Mouse (Mus musculus): Measurements from ENCODE around the gene Lypd6b. TPM values are rescaled to one million over a fixed set of nuclear protein-coding genes. Genes with fewer than 3 reads are reported as not detected.

Gene Lypd6b
- total RNA-seq, 2 experiments from 2014 or later: 0.42 TPM; not detected in 1

DNA sequence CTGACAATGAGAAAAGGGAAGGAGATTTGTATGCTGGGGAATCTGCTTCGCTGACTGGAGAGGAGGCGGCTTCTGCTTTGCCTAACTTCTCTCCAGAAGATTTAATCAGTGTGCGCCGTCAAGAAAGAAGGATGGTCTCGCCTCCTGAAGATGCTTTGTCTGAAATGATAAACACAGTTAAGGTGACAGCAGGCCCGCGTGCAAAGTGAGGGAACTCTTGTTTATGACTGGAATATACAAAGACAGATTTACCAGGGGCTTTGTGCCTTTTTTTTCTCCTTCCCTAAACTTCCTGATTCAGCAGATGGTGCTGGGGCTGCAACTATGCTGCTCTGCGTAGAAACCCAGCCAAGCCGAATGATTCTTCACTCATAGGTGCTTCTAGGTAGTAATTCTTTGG lies 131.2 kb downstream of the Lypd6b start:
- no peak for ATAC-seq (replicated peaks; ENCODE audit: low FRiP score, poor library complexity, severe bottlenecking)

DNA sequence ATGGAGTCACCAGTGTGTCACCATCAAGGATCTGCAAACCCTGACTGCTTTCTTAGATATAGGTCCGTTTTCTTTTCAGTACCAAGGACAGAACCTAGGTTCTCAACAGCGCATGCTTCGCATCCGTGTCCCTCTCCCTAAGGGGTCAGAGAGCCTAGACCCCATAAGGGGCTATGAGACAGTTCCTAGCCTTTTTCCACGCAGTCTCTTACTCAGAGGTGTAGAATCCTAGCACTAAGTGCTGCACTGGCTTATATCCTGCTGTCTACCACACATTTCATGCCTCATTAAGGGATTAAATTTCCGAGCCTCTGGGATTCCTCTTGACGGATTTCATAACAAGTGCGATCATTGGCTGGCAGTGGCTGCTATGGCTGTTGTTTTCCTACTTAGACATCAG lies 134.5 kb downstream of the Lypd6b start:
- no peak for ATAC-seq (replicated peaks; ENCODE audit: low FRiP score, poor library complexity, severe bottlenecking)

DNA sequence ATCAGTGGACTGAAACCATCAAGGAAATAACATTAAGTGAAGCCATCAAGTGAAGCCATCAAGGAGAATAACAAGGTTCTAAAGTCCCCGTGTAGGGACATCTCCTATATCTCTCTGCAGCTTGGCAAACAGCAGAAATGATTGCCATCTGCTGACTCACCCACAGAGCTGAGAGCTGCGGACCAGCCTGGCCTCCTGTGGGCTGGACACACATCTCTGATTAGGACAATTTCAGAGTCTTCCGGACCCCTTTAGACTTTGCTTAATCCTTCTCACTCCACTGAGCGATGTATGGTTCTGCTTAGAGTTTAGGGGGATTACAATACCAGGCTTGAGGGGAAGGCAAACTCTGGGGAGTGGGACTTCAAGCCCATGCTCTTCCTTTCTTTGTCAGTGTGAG lies 135.3 kb downstream of the Lypd6b start:
- no peak for ATAC-seq (replicated peaks; ENCODE audit: low FRiP score, poor library complexity, severe bottlenecking)

DNA sequence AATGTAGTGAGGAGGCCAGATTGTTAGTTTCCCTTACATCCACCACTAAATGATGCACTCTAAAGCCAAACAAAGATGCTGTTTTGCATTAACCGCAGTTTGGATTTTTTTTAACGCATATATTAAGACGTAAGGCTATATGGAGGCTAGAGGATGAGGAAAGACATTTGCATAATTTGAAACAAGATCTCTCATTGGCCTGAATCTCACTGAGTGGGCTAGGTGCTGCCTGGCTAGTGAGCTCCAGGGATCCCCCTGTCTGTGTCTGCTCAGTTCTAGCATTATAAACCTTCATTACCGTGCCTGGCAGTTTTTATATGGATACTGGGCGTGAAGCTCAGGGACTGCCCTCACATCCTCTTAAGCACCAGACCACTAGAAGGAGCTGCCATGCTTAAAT lies 138.7 kb downstream of the Lypd6b start:
- ATAC-seq (replicated peaks; ENCODE audit: low FRiP score, poor library complexity, severe bottlenecking): no peak

DNA sequence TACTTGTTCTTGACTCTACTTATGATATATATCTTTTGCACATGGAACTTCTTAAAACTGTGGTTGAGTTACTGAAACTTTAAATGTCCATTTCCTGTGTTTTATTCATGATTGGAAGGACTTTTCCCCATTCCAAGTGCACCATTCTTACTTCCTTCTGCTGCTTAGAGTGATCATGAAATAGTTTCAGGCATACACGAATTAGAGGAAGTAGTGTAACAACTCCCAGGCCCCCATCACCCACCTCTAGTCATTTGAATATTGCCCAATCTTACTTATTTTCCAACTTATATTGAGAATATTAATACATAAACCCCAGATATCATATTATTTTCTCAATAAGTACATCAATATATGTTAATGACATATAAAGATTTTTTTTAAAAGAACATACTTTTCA lies 139.9 kb downstream of the Lypd6b start:
- no peak for ATAC-seq (replicated peaks; ENCODE audit: low FRiP score, poor library complexity, severe bottlenecking)

DNA sequence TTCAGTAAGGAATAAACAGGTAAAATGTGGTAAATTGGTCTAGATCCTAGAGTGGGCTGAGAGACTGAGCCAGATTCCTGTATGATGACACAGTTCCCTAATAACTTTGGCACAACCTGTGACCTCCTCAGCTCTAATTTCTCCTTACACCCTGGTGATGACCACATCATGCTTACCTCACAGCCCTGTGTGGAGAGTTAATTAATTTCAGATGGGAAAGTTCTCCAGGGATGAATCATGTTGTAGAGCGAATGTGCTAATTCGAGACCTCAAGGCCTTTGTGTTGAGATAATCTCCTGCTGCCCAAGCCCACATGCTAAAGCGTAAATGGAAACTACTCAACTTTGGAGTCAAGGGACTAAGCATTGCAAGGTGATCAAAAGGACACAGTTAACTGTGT lies 142.4 kb downstream of the Lypd6b start:
- ATAC-seq (replicated peaks; ENCODE audit: low FRiP score, poor library complexity, severe bottlenecking): no peak

DNA sequence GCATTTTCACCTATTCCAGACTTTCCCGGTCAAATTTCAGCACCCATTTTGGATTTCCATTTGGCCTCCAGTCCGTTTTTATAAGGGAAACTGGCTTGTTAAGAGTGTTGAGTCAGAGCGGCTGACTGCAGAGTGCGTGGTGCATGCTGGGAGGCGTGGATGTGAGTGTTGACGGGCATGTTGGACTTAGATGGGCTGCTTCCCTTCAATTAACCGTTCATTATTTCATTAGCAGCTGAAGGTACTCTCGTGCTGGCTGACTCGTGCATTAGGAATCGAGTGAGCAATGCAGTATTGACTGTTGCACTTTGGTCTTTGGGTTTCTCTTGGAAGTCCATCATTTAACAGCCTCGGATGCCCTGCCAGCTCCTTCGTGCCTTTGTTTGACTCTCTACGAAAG lies 150.1 kb downstream of the Lypd6b start:
- ATAC-seq (replicated peaks; ENCODE audit: low FRiP score, poor library complexity, severe bottlenecking): no peak

DNA sequence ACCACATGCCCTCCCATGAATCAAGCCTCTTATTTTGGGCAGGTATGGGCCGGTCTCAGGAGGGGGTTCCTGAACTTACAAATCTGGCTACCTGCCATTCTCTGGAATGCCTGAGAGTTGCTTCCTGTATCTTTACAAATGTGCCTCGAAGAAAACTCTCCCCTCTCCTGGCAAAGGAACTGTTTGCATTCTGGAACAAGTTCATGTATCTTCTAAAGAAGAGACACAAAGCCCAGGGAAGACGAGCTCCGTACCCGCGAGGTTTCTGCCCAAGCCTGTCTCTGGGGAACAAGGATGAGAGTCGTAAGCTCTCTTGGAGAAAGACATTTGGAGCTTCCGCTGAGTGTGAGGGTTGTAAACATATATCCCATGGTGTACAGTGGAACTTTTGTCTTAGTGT lies 150.8 kb downstream of the Lypd6b start:
- ATAC-seq (replicated peaks; ENCODE audit: low FRiP score, poor library complexity, severe bottlenecking): no peak

DNA sequence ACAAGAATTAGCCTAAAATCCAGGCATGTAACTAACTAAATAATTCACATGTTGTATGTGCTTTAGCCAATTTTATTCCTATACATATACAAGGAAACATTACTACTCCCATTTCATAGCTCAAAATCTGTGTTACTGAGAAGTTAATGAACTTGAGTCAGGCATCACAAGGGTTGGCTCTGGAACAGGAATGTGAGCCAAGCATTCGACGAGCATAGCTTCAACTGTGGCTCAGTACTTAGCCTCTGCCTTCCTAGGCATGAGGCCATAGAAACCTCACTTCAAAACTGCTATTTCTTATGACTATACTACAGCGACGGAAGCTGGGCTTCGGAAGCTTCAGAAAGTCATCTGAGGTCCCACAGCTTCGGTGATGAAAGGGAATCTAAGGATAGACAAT lies 152.9 kb downstream of the Lypd6b start:
- ATAC-seq (replicated peaks; ENCODE audit: low FRiP score, poor library complexity, severe bottlenecking): no peak

DNA sequence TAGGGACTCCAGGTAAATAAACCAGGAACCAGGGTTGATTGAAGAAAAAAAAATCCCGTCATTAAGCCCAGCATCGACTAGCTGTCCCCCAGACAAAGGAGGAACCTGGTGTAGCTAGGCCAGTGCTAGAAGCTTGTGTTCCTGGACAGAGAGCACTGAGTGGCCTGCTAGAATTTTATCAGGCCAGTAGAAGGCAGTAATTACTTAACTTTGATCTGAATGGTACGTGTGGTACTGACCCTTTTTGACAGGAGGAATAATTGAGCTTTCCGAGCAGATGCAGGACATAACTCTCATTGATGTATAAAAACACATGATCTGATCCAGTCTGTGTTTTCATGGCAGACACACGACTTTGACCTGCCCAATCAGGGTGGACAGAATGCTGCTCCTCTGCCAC lies 154.6 kb downstream of the Lypd6b start:
- ATAC-seq (replicated peaks; ENCODE audit: low FRiP score, poor library complexity, severe bottlenecking): no peak

DNA sequence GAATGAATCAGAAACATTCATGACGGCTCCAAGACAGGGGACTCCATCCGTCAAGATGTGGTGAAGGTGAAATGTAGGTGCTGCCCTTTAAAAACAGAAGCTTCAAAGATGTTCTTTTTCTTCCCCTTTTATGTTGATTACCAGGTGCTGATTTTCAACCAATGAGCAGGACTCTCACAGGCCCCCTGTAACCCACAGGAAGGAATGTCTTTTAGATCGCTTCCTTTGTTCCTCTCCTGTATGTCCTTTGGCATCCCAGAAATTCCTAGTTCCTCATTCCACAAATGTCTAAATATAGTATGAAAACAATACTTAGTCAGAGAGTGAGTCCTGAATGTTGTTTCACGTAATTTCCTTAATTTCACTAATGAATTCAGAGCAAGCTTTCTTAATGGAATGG lies 164.2 kb downstream of the Lypd6b start:
- ATAC-seq (replicated peaks; ENCODE audit: low FRiP score, poor library complexity, severe bottlenecking): no peak

DNA sequence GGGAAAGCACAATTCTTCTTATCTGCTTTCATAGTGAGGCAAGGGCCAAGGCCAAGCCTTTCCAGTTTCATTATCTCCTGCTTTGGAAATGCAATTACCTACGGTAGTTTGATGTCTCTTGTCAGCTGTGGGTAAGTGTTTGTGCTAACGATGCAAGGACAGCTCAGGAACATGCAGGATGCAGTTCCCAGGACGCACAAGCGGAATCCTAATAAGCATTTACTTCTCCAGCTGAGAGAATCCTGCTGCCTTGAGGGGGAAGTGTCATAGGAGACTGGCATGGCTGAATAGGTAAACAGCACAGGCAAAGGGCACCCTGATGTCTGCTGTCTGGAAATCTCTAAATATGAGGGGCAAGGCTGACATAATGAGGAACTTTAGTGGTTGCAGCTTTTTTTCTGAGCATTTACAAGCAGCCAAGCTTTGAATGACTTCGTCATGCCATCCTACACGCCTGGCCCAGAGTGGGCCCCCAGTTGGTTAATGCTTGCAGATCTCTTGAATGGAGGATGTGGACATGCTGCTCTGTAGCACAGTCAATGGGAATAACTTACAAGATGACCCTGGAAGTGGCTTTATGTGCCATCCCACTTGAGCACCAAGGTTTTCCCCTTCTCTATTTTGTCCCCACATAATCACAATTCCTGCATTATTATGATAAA lies 165.3 kb downstream of the Lypd6b start:
- no peak for ATAC-seq (replicated peaks; ENCODE audit: low FRiP score, poor library complexity, severe bottlenecking)

DNA sequence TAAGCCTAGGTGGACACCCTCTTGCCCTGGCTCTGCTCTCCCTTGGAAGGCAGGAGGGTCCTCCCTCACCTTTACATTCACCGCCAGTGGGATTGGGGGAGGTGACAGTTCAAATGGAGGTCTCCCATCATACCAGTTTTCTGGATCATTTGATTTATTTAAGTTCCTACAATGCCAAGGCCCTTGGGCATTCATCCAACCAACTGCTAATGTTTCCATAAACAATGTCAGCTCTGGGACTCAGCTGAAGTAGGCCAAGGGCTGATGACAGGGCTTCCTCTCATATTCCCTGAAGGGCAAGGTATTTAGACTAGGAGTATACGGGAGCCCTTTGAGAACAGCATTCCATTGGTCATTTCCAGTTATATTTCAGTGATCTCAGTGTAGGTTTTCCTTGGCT lies 170.0 kb downstream of the Lypd6b start:
- no peak for ATAC-seq (replicated peaks; ENCODE audit: low FRiP score, poor library complexity, severe bottlenecking)

DNA sequence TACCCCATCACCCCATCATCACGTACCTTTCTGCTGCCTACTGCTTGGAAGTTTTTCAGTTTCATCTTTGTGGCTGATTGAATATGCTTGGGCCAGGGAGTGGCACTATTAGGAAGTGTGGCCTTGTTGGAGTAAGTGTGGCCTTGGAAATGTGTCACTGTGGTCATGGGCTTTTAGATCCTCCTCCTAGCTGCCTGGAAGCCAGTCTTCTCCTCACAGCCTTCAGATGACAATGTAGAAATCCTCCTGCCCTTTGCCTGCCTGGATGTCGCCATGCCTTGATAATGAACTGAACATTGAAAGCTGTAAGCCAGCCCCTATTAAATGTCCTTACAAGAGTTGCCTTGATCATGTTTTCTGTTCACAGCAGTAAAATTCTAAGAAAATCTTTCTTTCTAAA lies 174.5 kb downstream of the Lypd6b start:
- ATAC-seq (replicated peaks; ENCODE audit: low FRiP score, poor library complexity, severe bottlenecking): no peak

DNA sequence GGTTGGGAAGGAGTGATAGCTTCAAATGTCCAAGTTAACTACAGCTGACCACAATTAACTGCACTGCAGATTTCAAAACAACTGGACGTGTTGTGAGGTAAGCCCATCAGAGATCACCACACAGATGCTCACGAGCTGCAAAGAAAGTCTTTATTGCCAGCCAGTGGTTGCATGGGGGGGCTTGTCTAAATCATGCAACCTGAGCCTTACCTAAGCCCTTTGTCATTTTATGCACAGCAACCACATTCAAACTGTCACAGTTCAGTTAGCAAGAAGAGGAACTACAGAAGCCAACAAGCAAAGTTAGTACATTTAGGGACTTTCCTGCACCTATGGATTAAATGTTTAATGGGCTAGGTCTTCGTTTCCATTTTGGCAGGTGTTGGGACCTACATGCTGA lies 177.4 kb downstream of the Lypd6b start:
- ATAC-seq (replicated peaks; ENCODE audit: low FRiP score, poor library complexity, severe bottlenecking): no peak

DNA sequence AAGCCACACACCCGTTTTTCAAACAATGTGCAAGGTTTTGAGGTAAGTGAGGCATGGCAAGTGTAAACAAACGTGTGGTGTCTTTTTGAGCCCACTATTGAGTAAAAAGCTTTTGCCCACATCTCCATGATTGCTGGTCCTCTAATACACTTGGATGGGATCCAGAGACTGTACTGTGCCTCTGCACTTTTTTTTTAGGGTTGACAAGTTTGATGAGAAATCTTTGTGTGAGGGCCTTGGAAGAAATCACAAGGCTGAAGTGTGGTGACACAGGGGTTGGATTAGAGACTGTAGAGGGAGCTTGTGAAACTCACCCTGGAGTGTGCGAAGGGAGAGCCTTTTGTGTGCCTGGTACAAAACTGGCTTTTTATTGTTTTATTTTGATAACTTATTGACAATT lies 180.3 kb downstream of the Lypd6b start:
- ATAC-seq (replicated peaks; ENCODE audit: low FRiP score, poor library complexity, severe bottlenecking): no peak

DNA sequence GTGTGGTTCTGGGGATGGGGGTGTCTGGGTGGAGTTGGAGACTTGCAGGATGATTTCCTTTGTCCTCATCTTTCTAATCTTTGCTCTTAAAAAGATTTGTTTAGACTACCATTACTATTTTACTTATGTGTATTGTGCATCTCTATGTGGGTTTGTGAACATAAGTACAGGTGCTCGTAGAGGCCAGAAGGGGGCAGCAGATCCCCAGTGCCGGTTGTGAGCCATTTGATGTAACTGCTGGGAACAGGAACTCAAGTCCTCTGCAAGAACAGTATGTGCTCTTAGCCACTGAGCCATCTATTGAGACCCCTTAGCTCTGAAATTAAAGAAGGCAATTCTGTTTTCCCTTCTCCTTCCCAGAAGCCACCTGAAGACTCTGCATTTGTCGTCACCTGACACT lies 183.5 kb downstream of the Lypd6b start:
- ATAC-seq (replicated peaks; ENCODE audit: low FRiP score, poor library complexity, severe bottlenecking): no peak

DNA sequence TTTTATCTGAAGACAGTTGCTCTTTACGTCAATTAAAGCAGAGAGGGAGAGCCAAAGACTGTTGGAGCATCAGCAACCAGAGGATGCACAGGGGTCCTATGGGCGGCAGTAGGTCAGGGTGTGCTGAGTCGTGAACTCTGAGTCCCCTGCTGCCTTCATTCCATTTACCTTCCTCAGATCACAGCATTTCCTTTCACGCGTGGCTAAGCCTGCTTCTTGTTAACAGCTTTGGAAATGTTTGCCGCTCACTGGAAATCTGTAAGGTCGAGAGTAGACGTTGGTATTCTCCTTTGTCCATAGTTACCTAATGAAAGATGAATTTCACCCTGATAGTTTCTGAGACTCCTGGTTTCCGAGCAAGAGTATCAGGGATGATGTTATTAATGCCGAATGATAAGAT lies 191.1 kb downstream of the Lypd6b start:
- no peak for ATAC-seq (replicated peaks; ENCODE audit: low FRiP score, poor library complexity, severe bottlenecking)

DNA sequence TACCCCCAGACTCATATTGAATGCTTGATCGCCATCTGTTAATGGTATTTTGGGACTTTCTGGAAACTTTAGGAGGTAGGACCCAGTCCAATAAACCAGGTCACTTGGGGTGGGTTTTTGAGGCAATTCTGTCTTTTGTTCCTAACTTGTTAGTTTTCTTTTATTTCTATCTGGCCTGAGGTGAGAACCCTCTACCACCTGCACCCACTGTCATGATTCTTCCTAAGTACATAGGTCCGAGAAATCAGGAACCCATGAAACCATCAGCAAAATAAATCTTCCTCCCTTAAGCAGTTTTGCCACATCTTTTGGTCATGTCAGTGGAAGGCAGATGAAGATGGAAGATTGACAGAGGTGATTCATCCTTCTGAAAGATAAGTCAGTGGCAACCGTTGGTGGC lies 192.5 kb downstream of the Lypd6b start:
- ATAC-seq (replicated peaks; ENCODE audit: low FRiP score, poor library complexity, severe bottlenecking): no peak

DNA sequence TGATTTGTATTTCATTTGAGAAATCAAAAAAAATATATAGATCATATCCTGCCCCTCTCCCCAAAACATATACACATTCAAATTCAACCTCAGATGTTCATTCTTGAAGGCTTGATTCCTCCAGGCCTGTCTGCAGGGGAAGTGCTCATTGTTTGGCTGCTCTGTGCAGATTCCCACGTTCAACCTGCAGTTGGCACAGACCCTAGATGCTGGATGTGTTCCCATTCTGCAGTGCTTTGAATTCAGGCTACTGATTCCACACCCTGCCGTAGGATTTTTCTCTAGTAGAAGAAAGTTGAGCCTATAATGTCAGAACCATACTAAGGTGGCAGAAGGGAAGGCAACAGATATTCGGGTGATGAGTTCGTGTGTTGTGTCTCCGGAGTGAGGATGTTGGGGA lies 195.5 kb downstream of the Lypd6b start:
- no peak for ATAC-seq (replicated peaks; ENCODE audit: low FRiP score, poor library complexity, severe bottlenecking)

DNA sequence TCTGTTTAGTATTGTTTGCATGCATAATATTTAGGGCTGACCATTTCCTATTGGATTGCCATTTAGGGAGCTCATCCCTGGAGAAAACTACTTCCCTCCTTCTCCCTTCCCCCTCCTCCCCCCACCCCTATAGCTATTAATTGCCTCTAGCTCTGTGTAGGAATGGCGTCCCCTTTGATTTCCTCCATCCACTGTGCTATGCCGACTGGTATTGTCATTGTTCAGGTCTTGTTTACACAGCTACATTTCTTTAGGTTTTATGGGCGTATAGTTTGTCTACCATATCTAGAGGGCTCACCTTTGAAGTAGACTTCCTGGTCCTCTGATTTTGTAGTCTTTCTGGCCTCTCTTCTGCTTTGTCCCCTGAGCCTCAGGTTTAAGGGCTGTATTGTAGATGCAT lies 197.3 kb downstream of the Lypd6b start:
- no peak for ATAC-seq (replicated peaks; ENCODE audit: low FRiP score, poor library complexity, severe bottlenecking)

DNA sequence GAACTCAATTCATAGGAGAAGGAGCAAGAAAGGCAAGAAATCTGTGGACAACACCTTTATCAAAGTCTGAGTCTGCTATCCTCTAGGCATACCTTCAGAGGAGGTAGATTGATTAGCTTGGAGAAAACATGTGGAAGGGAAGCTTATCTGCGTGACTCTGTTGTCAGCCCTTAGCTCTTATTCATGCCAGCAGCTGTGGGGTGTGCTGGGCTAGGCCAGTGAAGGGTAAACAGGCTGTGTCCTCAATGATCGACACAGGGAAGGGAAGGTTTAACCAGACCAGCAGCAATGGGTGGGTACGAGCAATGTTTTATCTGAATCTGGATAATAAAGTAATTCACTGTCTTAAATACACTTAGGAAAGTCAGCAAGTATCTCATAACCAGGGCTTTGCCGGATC lies 208.4 kb downstream of the Lypd6b start:
- no peak for ATAC-seq (replicated peaks; ENCODE audit: low FRiP score, poor library complexity, severe bottlenecking)

DNA sequence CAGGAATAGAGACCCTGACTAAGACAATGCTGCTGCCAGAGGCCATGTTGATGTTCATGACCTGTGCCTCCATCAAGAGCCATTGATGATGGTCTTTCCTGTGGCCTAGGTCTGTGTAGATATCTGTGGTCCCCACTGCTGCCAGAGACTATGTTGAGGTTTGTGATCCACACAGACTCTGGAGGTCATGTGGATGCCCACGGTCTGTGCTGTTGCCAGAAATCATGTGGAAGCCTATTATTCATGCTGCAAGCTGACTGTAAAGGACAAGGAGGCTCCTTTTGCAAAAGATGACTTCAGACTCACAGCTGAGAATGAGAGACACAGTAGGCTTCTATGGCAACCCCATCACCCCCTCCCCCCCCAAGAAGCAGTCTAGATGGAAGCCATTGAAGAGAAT lies 209.7 kb downstream of the Lypd6b start:
- no peak for ATAC-seq (replicated peaks; ENCODE audit: low FRiP score, poor library complexity, severe bottlenecking)

Data from erythroid progenitor cell, adult 5-6 weeks (primary cell).